Mouse (Mus musculus) heart, adult 11 months (tissue): ENCODE measurements around the gene Bcl7a.

Source experiments
- DNase-seq: peaks from one replicate; pipeline ENCODE4 v3.0.0; 2022

Bcl7a gene

DNA sequence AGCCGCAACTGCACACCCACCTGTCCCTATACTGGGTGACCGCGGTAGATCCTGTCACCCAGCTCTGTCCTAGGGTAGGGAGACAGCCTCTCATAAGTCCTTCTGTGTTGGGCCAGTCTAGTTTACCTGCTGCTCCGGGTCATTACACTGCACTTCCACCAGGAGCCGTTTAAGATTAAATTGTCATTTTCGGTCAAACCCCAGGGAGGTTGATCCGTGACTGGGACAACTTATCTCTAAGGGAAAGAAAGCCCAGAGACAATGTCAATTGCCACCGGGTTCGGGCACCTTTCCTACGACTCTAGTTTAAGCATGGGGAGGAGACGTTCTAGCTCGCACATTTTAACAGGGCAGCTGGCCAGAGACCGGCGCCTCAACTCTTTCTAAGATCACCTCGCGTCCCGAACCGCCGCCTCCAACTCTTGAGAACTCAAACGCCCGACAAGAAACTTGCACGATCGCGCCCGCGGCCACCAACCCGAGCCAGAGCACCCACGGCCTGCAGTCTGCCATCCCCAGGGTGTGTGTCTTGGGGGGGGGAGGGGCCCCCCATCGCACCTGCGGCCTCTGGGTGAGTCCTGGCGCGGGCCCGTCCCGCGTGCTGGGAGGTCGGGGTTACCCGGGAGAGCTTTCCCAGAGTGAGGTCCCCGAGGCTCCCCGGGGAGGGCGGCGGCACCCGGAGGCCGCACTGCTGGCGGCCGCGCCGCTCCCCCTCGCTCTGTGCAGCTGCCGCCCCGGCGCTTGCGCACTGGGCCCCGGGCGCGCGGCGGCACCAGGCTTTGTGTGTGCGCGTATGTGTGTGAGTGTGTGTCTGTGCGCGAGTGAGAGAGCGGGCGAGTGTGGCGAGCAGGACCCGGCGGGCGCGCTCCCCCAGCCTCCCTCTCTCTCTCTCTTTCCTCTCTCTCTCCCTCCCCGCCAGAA, at the start of gene Bcl7a:
TSS of gene Bcl7a (plus strand) at position 128 of the 921 bp plus-strand sequence.
- DNase-seq = peak; percentile 99

DNA sequence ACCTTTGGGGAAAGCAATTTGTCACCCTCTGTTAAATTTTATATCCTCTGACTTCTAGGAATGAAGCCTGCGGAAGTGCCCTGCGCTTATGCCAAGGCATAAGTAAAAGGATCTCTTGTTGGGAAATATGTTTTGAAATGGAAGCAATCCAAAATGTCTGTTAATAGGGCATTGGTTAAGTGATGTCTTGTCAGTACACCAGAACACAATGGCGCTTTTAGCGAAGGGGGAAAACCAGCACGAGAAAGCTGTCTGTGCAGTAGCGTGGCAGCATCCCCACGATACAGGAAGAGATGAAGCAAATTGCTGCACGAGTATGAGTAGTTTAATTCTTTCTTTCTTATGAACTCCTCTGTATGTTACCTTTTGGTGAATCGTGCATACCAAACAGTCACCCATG, 49.0 kb upstream of the Bcl7a start:
- no peak for DNase-seq

DNA sequence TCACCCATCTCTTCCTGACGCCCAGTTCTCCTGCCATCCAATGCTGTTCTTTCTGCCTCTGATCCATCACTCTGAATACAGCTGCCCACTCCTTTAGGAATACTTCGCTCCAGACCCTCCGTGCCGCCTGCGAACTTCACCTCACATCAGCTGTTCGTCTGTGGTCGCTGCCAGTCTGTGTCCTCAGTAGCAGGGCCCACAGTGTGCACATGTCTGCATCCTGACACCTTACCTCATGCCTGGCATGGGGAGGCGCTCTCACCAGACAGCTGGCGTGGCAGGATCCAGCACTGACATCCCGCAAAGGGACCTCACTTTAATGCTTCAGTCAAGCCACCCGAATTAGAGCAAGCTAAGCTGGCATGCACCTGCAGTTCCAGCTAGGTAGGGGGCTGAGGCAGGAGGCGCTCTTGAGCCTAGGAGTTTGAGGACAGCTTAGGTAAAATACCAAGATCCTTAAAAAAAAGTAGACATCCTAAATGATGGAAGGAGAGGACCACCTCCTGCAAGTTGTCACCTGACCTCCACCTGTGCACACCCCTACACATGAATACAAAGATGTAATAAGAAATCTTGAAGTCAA, 47.3 kb upstream of the Bcl7a start:
- DNase-seq = no peak

DNA sequence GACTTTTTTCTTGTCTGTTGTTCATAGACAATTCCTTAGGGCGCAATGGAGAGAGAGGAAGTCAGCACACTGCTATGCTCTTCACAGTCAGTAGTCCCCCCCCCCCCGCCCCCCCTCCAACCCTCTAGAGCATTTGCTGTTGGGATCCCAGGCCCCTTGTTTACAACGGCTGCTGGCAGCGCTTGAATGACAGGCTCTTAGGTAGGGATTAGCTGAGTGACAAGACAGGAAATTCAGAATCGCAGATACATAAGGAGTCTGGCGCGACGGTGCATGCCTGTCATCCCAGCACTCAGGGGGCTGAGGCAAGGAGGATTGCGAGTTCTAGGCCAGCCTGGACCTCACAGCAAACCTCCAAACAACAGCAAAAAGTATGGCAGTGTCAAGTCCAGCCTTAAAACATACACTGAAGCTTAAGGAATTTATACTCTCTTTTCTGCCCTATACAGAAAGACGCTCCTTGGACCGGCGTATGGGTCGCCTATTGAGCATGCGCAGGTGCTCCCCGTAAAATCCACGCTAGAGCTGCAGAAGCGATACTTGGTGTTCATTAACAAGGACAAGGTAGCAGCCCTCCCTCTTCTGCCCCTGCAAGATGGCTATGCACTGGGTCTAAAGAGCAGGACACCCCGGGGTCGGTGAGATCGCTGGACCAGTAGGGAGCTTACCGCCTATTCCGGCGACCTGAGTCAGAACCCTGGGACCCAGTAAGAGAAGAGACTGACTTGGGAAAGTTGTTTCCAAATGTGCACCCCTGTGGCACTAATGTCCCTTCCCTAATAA, 46.5 kb upstream of the Bcl7a start:
- no peak for DNase-seq

DNA sequence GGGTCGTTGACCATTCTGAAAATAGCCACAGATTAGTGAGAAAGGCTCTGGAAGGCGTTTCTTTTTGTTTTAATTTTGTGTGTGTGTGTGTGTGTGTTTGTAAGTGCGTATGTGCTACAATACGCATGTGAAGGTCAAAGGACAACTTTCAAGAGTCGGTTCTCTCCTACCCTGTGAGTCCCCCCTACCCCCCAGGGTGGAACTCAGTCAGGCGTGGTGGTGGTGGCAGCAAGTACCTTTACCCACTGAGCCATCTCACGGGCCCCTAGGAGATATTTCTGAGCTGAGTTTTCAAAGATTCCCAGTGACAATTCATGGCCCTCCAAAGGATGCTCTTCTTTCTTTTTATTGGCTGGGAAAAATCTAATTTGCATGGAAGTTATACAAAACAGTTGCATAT, 45.8 kb upstream of the Bcl7a start:
- DNase-seq = no peak

DNA sequence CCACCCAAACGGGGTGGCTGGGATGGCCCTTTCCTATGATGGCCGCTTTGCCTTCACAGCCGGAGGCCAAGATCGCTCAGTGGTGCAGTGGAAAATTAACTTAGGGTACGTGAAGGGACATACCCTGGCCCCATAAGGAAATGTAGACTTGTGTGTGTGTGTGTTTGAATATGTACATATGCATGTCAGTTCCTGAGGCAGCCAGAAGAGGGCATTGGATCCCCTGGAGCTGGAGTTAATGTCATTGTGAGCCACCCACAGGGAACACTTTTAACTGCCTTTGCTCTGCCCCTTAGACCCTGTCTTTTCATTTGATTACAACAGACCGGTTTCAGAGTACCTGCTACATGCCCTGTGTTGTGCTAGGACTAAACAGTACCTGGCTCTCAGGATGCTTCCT, 45.1 kb upstream of the Bcl7a start:
- DNase-seq = no peak

DNA sequence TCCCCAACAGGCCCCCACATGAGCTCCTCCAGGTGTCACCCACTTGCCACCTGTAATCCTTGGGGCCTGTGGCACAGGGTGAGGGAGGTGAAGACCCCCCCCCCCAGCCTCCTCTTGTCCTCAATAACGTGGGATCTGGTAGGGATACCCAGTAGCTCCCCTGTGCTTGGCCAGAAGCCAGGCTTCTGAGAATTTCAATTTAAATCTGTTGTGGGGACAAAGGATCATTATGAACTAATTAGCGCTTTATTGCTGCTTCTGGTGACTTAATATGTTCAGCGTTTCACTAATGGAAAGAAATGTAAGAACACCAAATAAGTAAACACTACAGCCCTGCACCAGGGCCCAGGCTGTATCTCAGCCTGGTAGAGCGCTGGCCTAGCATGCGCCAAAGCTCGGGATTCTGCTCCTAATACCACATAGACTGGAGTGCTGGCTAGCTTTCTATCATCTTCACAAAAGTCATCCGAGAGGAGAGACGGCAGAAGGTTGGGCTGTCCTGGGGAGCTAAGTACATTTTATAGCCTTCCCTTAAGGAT, 43.1 kb upstream of the Bcl7a start:
- no peak for DNase-seq

DNA sequence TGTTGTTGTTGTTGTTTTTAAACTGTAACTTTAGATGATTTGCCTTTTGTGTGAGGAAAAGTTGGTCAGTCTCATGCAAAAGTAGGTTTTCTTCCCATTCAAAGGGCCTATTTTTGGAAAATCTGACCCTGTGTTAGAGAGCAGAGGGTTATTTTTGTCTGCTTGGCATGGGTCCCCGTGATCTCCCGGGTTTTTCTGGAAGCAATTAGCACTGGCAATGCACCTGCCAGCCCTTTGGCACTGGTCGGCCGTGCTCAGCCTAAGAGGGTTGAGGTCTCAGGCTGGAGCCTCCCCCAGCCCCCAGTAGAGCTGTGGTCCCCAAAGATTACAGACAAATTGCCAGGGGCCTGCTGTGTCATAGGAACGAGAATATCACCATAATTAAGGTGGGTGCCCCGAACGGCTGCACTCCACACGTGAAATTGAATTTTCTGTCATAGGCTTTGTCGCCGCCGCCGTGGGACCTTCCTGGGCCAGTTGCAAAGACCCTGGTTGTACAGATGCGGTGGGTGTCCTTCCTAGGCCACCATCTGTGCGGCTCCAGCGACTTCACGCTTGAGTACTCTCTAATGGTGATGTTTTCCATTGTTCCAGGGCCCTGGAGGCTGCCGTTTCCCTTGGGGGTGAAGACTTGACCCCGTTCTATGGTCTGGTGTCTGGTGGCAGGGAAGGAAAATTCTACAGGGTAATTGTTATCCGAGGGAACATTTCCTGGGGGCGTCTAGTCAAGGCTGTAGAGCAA, 41.7 kb upstream of the Bcl7a start:
- DNase-seq = peak; percentile 92

DNA sequence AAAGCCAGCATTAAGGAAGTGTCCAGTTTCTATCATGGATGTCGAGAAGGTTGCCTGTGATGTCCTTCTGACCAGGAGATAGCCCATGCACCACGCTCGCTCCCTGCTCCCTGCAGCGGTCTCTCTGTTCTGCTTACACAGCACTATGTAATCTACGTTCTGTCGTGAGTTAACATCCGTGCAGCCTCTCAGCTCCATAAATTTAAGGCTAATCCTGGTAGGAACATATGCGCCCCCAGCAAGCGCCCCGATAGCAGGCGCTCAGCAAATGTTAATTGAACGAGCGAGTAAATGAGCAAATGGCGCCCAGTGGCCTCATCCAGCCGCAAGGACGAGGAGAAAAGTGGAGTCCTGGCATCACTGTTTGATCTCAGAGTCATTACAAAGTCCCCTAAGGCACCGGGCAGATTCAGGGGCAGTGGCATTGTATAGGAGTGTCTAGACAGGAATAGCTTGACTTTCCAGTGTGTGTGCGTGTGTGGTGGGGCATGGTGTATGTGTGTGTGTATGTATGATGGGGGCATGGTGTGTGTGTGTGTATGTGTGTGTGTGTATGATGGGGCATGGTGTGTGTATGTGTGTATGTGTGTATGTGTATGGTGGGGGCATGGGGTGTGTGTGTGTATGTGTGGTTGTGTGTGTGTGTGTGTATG, 35.9 kb upstream of the Bcl7a start:
- DNase-seq = no peak

DNA sequence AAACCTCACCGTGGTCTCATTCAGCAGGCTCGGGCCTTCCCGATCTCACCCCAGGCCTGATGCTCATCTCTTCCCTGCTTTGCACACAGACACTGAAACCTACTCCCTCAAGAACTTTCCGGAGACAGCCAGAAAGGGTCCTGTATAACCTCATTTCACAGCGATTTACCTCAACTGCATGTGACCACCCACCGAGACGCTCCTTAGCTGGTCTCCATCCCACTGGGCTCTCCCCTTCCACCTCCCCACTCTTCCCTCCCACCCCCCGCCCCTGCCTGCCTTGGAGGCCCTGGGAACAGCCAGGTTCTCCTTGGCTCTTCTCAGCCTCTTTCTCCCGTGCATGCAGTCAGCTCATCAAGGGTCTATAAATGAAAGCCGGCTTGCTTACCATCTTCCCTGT, 33.8 kb upstream of the Bcl7a start:
- no peak for DNase-seq

DNA sequence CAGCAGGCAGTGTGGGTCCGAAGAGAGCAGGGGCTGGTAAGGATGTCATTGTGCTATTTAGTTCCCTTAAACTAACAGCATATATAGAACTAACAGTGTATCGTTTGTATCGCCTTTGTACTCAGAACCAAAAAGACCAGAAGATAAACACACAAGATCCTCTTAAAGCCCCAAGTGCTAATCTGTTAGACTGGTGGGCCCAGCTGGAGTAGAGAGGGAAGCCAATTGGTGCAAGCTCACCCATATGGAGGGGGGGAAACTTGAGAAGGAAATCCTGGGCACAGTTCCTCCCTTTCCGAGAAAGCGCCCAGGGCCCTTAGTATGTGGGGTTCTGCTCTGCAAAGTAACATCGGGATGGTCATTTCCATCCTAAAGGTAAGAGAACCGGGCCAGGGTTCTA, 33.4 kb upstream of the Bcl7a start:
- DNase-seq = no peak

DNA sequence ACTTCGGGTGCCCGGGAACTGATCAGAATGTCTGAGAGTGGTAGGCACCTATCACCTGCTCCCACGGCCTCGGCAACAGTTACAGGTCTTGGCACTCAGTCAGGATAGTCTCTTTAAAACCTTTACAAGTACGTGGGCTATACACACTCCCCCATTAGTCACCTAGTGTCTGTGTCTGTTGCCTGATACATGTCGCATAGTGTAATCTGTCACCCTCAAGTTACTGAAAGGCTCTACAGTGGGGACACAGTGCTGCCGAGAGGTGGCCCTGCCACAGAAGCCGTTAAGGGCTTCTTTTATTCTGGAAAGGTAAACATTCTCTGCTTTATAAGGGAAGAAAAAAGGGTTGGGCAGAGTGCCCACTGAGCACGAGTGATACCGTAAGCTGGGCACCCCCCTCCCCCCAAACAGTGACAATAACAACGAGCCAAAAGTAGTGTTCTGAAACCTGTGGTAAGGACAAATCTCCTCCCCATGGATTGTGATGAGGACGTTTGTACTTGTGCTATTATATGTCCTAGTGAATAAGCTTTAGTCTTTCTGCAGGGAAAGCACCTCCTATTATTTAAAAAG, 30.5 kb upstream of the Bcl7a start:
- no peak for DNase-seq

DNA sequence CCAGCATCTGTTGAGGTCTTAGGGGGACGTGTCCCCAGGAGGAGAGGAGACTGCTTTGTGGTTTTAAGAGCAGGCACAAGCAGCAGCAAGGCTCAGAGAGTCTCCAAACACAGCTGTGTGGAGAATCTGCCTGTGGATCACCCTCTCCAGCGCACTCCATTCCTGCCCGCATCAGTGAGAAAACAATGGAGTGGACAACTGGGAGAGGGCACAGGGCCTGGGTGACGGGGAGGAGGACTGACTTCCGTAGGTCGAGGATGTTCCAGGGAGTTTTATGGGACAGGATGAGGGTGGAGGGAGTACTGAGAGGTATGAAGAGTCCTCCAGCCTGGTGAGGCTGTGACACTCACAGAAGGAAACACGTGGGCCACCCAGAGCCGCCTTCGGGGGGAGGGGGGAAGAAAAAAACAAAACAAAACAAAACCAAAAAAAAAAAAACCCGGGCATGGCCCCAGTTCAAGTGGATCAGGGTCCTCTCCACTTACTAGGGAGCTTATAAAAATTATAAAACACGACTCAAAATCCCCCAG, 29.7 kb upstream of the Bcl7a start:
- DNase-seq = no peak

DNA sequence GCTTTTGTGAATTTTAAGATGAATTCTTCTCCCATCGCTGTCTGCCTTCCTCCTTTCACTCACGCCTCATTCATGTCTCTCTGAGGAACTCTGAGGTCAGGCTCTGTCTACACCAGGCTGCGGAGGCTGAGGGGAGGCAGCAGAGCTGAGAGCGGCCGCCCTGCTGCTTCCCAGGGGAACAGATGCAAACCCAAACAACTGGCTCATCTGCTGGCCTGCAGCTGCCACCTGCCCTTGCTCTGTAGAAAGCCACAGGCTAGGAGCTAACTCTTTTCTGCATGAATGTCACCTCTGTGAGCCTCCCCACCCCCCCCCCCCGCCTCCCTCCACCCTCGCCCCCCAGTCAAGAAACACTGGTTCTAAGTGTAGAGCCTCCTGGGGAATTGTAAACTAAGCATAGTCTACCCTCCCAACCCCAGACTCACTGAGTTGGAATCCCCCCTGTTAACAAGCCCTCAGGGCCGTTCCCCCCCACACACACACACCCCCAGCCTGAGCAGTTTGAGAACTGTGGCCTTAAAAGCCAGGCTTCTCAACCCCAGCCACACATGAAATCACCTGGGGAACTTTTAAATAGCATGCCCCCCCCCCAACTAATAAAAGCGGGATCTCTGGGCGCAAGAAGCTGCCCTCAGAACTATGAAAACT, 28.3 kb upstream of the Bcl7a start:
- no peak for DNase-seq

DNA sequence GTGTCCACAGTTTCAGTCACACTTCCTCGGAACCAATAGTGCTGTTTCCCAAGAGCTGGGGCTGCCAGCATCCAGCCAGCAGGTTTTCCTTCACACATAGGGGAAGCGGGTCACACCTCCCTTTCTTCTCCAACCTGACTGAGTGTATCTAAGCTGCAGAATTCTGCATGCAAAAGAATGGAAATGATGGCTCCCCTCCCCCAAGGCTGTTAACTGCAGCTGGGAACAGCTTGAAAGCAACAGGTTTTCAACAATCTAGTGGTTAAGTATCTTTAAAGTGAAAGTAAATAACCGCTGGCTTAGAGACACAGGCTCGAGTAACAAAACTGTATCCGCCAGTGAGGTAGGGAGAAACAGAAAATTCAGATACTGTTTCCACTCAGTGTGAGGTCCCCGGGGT, 25.6 kb upstream of the Bcl7a start:
- no peak for DNase-seq

DNA sequence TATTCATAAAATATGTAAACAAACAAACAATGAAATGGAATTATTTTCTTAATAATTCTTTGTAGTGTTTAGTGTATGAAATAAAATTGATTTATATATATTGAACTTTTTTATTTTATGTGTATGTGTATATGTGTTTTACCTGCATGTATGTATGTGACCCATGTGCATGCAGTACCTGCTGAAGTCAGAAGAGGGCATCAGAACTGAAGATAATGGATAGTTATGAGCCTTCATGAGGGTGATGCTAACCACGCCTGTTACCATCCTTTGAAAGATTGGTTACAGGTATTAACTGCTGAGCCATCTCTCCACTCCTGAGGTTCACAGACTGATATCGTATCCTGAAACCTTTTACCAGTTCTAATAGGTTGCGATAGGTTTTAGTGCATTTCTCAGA, 23.5 kb upstream of the Bcl7a start:
- DNase-seq = no peak

DNA sequence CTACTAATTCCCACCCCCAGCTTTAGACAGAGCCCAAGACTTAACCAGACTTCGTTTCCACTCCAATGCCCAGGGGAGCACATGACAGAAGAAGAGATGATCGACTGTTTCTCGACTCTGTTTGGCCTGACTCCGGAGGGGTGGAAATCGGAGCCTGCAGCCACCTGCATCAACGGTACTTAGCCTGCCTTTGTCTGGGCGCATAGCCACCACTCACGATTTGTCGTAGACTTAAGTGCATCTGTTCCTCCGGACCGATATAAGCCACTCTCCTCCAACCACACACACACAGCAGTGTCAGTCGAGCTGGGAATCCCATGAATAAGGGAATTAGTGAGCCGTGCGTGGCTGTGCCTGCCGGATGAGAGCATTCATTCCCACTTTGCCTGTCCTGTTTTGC, 19.4 kb upstream of the Bcl7a start:
- no peak for DNase-seq

DNA sequence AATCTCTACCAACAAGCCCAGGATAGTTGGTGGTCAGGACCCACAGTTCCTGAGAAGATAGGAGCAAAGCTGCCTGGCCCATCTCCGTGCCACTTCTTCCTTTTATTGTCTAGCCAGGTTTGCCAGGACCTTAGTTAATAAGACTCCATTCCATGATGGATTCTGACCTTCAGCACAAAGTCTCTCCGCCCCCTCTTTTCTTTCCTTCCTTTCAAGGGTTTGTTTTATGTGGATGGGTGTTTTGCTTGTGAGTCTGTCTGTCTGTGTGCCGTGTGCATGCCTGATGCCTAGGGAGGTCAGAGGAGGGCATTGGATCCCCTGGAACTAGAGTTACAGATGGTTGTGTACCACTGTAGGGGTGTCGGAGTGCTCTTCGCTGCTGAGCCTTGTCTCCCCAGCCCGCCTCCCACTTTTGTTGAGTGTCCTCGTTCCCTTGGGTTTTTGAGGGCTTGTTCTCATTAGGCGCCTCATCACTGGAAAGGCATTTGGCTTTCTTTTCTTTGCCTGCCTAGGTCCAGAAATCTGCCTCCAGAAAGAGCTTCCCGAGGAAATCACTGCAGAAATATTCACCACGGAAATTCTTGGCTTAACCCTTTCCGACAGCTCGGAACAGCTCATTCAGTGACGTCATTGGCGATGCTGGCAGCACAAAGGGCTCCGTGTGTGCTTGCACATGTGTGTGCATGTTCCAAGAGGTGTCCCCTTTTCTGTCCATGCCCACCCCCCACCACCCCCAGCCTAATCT, 17.5 kb upstream of the Bcl7a start:
- DNase-seq = peak; percentile 96

DNA sequence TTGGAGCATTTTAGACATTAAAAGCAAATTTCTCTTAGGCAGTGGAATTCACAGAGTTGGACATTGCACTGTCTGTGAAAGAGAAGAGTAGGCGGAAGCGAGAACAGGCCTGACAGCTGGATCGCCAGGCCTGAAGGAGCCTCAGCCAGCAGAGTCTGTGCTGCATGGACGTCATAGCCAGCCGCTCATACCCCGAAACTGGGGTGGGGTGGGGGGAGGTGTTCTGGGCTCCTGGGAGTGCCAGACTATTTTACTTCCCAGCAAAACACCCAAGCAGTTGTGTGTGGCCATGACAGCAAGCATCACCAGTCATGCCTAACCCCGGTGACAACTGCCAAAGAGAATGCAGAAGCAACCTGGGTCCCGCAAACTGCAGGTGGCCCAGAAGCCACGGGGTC, 16.9 kb upstream of the Bcl7a start:
- peak; percentile 95 for DNase-seq

DNA sequence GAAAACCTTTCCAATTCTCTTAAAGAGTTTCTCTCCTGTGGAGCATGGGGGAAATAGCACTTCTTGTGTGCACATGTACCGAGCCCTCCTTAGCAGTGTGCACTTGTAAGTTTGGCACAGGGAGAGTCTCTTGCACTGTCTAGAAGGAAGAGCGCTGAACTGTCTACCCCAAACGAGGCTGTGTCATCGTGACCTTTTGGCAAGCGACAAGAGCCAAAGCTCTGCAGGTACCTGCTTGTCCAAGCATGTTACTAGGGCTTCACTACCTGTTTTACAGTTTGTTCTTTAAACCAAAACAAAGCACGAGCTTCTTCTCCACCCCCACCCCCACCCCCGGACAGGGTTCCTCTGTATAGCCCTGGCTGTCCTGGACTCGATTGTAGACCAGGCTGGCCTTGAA, 15.9 kb upstream of the Bcl7a start:
- DNase-seq = no peak
